Mouse (Mus musculus): ENCODE data around the gene Gm15140.
"Not testable (repeated sequence)": the region's sequence is repeated elsewhere in the genome, so short reads cannot be mapped to it uniquely, and the experiment has no call there.

Gm15140 gene

GRCm38 (mm10) chrX:154120585-154120984, at the start of gene Gm15140:
Gene Gm15140, minus strand, starts transcription at chrX:154120685.
- DNase-seq (ENCODE audit: low spot score in 2 of 2) = not testable (repeated sequence)

Measured in right cerebral cortex, postnatal 36 days (tissue).